Mouse (Mus musculus) ovary, postnatal 36 days (tissue): ENCODE data around the gene Dhx30.

Experiments used
- DNase-seq: peaks from one replicate; pipeline ENCODE4 v3.0.0; 2022; ENCODE audit warnings: low spot score, mixed read lengths

Dhx30 gene

GRCm38 (mm10) chr9:110045763-110046377 is 71.8 kb downstream of the Dhx30 start:
- DNase-seq: no peak

- DNase-seq: no peak
Observed at GRCm38 (mm10) chr9:110044373-110044772, 73.3 kb downstream of the Dhx30 start.

GRCm38 (mm10) chr9:110038485-110038884 is 79.1 kb downstream of the Dhx30 start:
- no peak for DNase-seq

GRCm38 (mm10) chr9:110037895-110038294 is 79.7 kb downstream of the Dhx30 start:
- no peak for DNase-seq

GRCm38 (mm10) chr9:110035091-110035490 is 82.5 kb downstream of the Dhx30 start:
- DNase-seq: no peak
